ENCODE assay signal across 8 mouse cellular contexts in genomic region chr10:23611183-23611582, GRCm38 (mm10).
DNase-seq lines count a peak whose midpoint lies in the region; ATAC-seq and TF ChIP-seq lines count a peak whose summit lies in the region.

No protein-coding gene starts in this region.

- no peak overlapping the region for H3K9ac ChIP-seq in forebrain, embryonic 16.5 days (replicated peaks; ENCODE audit: low read depth, low read length)

- no peak for TF ChIP-seq POLR2A in thymus, adult 2 months (IDR thresholded peaks at IDR 0.05; ENCODE audit: control insufficient read depth, extremely low read depth, insufficient read depth, low read length, poor library complexity)
- no peak for TF ChIP-seq POLR2A in brain, embryonic 14.5 days (IDR thresholded peaks at IDR 0.05; ENCODE audit: borderline replicate concordance, extremely low read depth, insufficient read depth, insufficient read length, poor library complexity, severe bottlenecking)

- peak; percentile 6 for DNase-seq in thymus, adult 2 months
- no peak for DNase-seq in thymus, adult 18-20 months
- peak; percentile 81 for DNase-seq in brain, embryonic 14.5 days (ENCODE audit: low read depth)
- peak; percentile 16 for DNase-seq in induced T-regulatory cell, adult 2 months (ENCODE audit: low read depth)
- DNase-seq in left cerebral cortex, postnatal 4 days, result peak; percentile 60
- DNase-seq in retina, postnatal 1 day, result peak; percentile 81
- DNase-seq in natural killer cell, adult 2 months (ENCODE audit: low spot score in 2 of 2), result no peak

- no peak overlapping the region for H3K4me3 ChIP-seq in thymus, adult 2 months (ENCODE audit: control insufficient read depth, insufficient read depth, low read length)
- H3K4me3 ChIP-seq in forebrain, embryonic 16.5 days (replicated peaks; ENCODE audit: low read length), result no peak overlapping the region

- no peaks in the 10 kb centered on the region for H3K4me1 ChIP-seq in thymus, adult 2 months (replicated peaks; ENCODE audit: control insufficient read depth, insufficient read depth, low read length)
- 0 out of 2 replicates have a peak, but pooled peaks cover 5% of the 10 kb centered on the region for H3K4me1 ChIP-seq in forebrain, embryonic 16.5 days (replicated peaks; ENCODE audit: control insufficient read depth, insufficient read depth, low read length)

- H3K4me2 ChIP-seq in forebrain, embryonic 16.5 days (ENCODE audit: low read length), result no peak overlapping the region

- no peak overlapping the region for H3K27ac ChIP-seq in thymus, adult 2 months (ENCODE audit: control insufficient read depth, insufficient read depth, low read length)
- no peak overlapping the region for H3K27ac ChIP-seq in forebrain, embryonic 16.5 days (ENCODE audit: low read length)

- ATAC-seq in forebrain, embryonic 16.5 days, result peak; percentile 23; the same call in 1 of the 2 replicates

- no peaks in the 10 kb centered on the region for H3K36me3 ChIP-seq in thymus, adult 2 months (ENCODE audit: control insufficient read depth, insufficient read depth, low read length)
- no peaks in the 10 kb centered on the region for H3K36me3 ChIP-seq in forebrain, embryonic 16.5 days (ENCODE audit: control insufficient read depth, insufficient read depth)

- H3K27me3 ChIP-seq in thymus, adult 2 months (ENCODE audit: control insufficient read depth, insufficient read depth, low read length), result no peaks in the 10 kb centered on the region
- H3K27me3 ChIP-seq in forebrain, embryonic 16.5 days (replicated peaks; ENCODE audit: control insufficient read depth, insufficient read depth, low read length), result no peaks in the 10 kb centered on the region; the same call in 1 of the 2 replicates

- TF ChIP-seq CTCF in thymus, adult 2 months (IDR thresholded peaks at IDR 0.05; ENCODE audit: borderline replicate concordance, control insufficient read depth, extremely low read depth, insufficient read depth, low read length, poor library complexity), result no peak
- TF ChIP-seq CTCF in brain, embryonic 14.5 days (IDR thresholded peaks at IDR 0.05; ENCODE audit: borderline replicate concordance, extremely low read depth, insufficient read depth, insufficient read length), result peak; percentile 70; the same call in 1 of the 2 replicates

- no peaks in the 10 kb centered on the region for H3K9me3 ChIP-seq in forebrain, embryonic 16.5 days (ENCODE audit: control insufficient read depth, low read length)

- intact Hi-C loops in left cerebral cortex, postnatal 4 days (cut with DNase I), result loop anchor here (5.0 kb wide), 1 partner anchor 494 kb away; no protein-coding TSS in a partner anchor

- WGBS in thymus, adult 2 months, result 39% methylated on average over 9 of the region's 9 CpGs
- 36% methylated on average over 9 of the region's 9 CpGs for WGBS in forebrain, embryonic 16.5 days

Comparison
In these comparisons a context has a peak if more than half of its experiments do, and no peak if none do; other contexts are left out.
1. DNase-seq: peak in thymus, adult 2 months (single experiment), brain, embryonic 14.5 days (single experiment), induced T-regulatory cell, adult 2 months (single experiment), left cerebral cortex, postnatal 4 days (single experiment) and retina, postnatal 1 day (single experiment); none in thymus, adult 18-20 months (0 of 2) and natural killer cell, adult 2 months (0 of 2).